Mouse (Mus musculus) heart, adult 2 months (tissue): Measurements from ENCODE around the gene Mphosph6.

Source experiments
- CTCF ChIP-seq: fragments of 200-600 bp; IDR thresholded peaks from 2 replicates; pipeline ENCODE4 v1.8.1; 2022; ENCODE audit warnings: antibody characterized with exemption, mild to moderate bottlenecking, moderate library complexity
- EP300 ChIP-seq: fragments of 200-500 bp; IDR thresholded peaks from 2 replicates; pipeline ENCODE4 v1.6.1; 2011; ENCODE audit warnings: low read depth, low read length, control low read depth; ENCODE audit not compliant: insufficient read depth

- TF ChIP-seq CTCF (no peak), EP300 (no peak)
Observed at GRCm38 (mm10) chr8:117771115-117771836, 30.5 kb downstream of the Mphosph6 start.
